Mouse (Mus musculus) lung, adult 2 months (tissue): Measurements from ENCODE around the gene Ifi204. TPM values are rescaled to one million over a fixed set of nuclear protein-coding genes. Genes with fewer than 3 reads are reported as not detected.

Experiments used
- DNase-seq: peaks from one replicate; pipeline ENCODE4 v3.0.0; 2022
- H3K4me1 ChIP-seq: fragments of 200-500 bp; 2 replicates; pipeline ENCODE4 v1.6.1; 2011; ENCODE audit warnings: low read length; ENCODE audit not compliant: control insufficient read depth, insufficient read depth
- H3K4me3 ChIP-seq: fragments of 200-500 bp; replicated peaks from 2 replicates; pipeline ENCODE3; 2011; ENCODE audit warnings: low read depth, mild to moderate bottlenecking, control low read depth, low read length; ENCODE audit errors: extremely low read depth
- CTCF ChIP-seq: fragments of 200-500 bp; IDR thresholded peaks from 2 replicates; pipeline ENCODE4 v1.5.1; 2011; ENCODE audit warnings: mild to moderate bottlenecking, low read length, control low read depth; ENCODE audit not compliant: insufficient read depth
- POLR2A ChIP-seq: fragments of 200-500 bp; IDR thresholded peaks from 2 replicates; pipeline ENCODE4 v1.6.1; 2011; ENCODE audit warnings: low read depth, mild to moderate bottlenecking, control low read depth, low read length, borderline replicate concordance; ENCODE audit errors: extremely low read depth
- WGBS: fragments of 180-500 bp; shearing (Covaris S2); methylation state at CpG from one replicate; pipeline ENCODE4 v1.1.7; 2018; 5-methylcytosine and 5-hydroxymethylcytosine counted together
- polyA plus RNA-seq: library from polyadenylated mRNA; depleted of rRNA; stranded (reverse); fragments of >200 nt; gene quantifications from 2 replicates; pipeline ENCODE4 v1.2.3, GENCODE M21; 2012; rRNA removed

Gene Ifi204
- polyA plus RNA-seq, 1 experiment, result 0.83 TPM

DNA sequence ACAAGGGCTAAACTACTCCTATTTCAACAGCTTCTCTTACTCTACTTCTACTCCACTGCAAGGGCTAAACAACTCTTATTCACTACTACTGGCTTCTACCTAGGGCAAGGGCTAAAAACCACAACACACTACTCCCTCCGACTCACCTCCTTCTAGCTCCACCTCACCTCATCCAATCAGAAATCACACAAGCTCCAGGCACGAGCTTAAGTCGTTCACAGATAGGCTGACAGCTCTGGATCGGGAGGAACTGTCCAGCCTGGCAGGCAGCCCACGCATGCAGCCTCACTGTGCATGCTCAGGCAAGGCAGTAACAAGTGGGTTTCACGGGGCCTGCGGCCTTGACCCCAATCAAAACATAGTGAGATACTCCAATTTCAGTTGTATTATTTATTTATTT lies 33.5 kb downstream of the Ifi204 start:
- Histone ChIP-seq H3K4me3 (no peak overlapping the region), H3K4me1 (no peaks in the 10 kb centered on the region)
- no peak for DNase-seq
- WGBS, result 21% methylated on average over 7 of the region's 7 CpGs
- TF ChIP-seq CTCF (no peak), POLR2A (no peak)

Other genes starting within 250 kb of the Ifi204 start
- gene Ifi214, start 231.0 kb downstream of the Ifi204 start, polyA plus RNA-seq, result 0.14 and 0.19 TPM in 2 replicates
- 4.1 and 10.0 TPM in 2 replicates for gene Ifi213, start 167.7 kb downstream of the Ifi204 start, polyA plus RNA-seq
- gene Ifi209, start 136.0 kb downstream of the Ifi204 start, polyA plus RNA-seq, result 0.72 and 1.1 TPM in 2 replicates
- 5.5 and 13.8 TPM in 2 replicates for gene Ifi208, start 93.3 kb downstream of the Ifi204 start, polyA plus RNA-seq
- gene Ifi207, start 25.2 kb downstream of the Ifi204 start, polyA plus RNA-seq, result 2.4 and 5.2 TPM in 2 replicates
- 0.22 TPM in 1 of 2 replicates, not detected in the other for gene Ifi211, start 146.1 kb upstream of the Ifi204 start, polyA plus RNA-seq
- 5.1 and 5.5 TPM in 2 replicates for gene Mndal, start 175.5 kb upstream of the Ifi204 start, polyA plus RNA-seq
- gene Ifi203, start 175.7 kb upstream of the Ifi204 start, polyA plus RNA-seq, result 8.8 and 10.4 TPM in 2 replicates
- gene Ifi202b, start 215.8 kb upstream of the Ifi204 start, polyA plus RNA-seq, result 0.17 TPM in 1 of 2 replicates, not detected in the other